Mouse (Mus musculus): ENCODE results near the gene Padi1. TPM values are rescaled to one million over a fixed set of nuclear protein-coding genes. Genes with fewer than 3 reads are reported as not detected.

Padi1 gene
- total and polyA plus RNA-seq, 2 experiments from 2014 or later, result not detected

GRCm38 (mm10) chr4:140877441-140877840 lies 31.9 kb upstream of the Padi1 start:
- no peak for TF ChIP-seq EP300 (IDR thresholded peaks at IDR 0.05; ENCODE audit: low read depth)
- no peak for TF ChIP-seq CTCF (IDR thresholded peaks at IDR 0.05; ENCODE audit: low read depth)

DNA sequence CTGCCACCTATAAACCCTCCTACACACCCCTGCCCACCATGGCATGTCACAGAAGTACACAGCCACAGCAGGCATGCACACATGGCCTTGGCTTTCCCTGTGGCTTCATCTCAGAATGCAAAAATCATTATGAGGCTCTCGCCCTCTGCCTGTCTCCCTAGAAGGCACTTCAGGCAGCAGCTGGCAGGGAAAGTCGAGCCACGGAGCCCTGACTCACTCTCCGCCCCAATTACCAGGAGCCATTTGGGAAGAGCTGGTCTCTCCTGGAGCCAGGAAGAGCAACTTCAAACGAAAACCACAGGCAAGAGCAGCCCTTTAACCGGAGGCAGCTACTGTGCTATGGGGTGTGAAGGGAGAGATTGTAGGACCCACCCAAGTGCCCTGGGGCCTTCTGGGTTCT lies 31.1 kb upstream of the Padi1 start:
- Histone ChIP-seq H3K9me3 (replicated peaks; ENCODE audit: control insufficient read depth, low read length) (peaks cover 14% of the 10 kb centered on the region), H3K4me3 (ENCODE audit: low read depth, low read length) (no peak overlapping the region), H3K9ac (replicated peaks; ENCODE audit: low read depth, low read length) (no peak overlapping the region), H3K4me1 (ENCODE audit: control insufficient read depth, insufficient read depth) (no peaks in the 10 kb centered on the region), H3K36me3 (replicated peaks; ENCODE audit: control insufficient read depth, insufficient read depth, low read length) (no peaks in the 10 kb centered on the region), H3K27ac (ENCODE audit: low read depth) (no peak overlapping the region), H3K27me3 (ENCODE audit: control insufficient read depth, insufficient read depth, low read length) (no peaks in the 10 kb centered on the region), H3K4me2 (ENCODE audit: low read depth, low read length) (no peak overlapping the region)
- WGBS, result 58% methylated on average over 6 of the region's 6 CpGs
- ATAC-seq (ENCODE audit: insufficient read depth, low read depth), result no peak
- DNase-seq (ENCODE audit: low spot score), result no peak
- TF ChIP-seq EP300 (IDR thresholded peaks at IDR 0.05; ENCODE audit: low read depth) (no peak), CTCF (IDR thresholded peaks at IDR 0.05; ENCODE audit: low read depth) (no peak)

More at GRCm38 (mm10) chr4:140877441-140877840, 31.9 kb upstream of the Padi1 start:
- no peak for ATAC-seq (ENCODE audit: insufficient read depth, low read depth)
- H3K27ac ChIP-seq (ENCODE audit: low read depth), result no peak overlapping the region
- no peak for DNase-seq (ENCODE audit: low spot score)
- WGBS, result 62% methylated on average over 9 of the region's 9 CpGs
- H3K27me3 ChIP-seq (ENCODE audit: control insufficient read depth, insufficient read depth, low read length), result no peaks in the 10 kb centered on the region
- H3K4me2 ChIP-seq (ENCODE audit: low read depth, low read length), result no peak overlapping the region
- H3K9me3 ChIP-seq (replicated peaks; ENCODE audit: control insufficient read depth, low read length), result peaks cover 14% of the 10 kb centered on the region
- H3K36me3 ChIP-seq (replicated peaks; ENCODE audit: control insufficient read depth, insufficient read depth, low read length), result no peaks in the 10 kb centered on the region
- no peak overlapping the region for H3K4me3 ChIP-seq (ENCODE audit: low read depth, low read length)
- H3K4me1 ChIP-seq (ENCODE audit: control insufficient read depth, insufficient read depth), result no peaks in the 10 kb centered on the region
- H3K9ac ChIP-seq (replicated peaks; ENCODE audit: low read depth, low read length), result no peak overlapping the region

DNA sequence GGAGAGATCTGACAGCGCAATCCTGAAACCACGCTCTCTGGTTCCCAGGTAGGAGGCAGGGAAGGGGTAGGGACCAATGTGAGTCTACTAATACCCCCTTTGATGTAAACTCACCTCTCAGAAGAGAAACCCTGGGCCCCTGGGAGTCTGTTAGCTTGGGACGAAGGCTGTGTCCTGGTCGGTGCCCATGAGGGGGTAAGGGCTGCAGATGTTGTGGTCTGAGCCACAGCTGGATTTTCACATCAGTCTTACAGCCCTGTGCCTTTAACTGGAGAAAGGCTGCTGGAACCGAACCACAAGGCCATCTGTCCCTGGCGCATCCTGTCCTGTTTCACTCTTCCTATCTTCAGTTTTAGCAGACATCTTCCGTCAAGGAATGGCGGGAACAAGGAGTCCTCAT lies 30.6 kb upstream of the Padi1 start:
- Histone ChIP-seq H3K27me3 (ENCODE audit: control insufficient read depth, insufficient read depth, low read length) (no peaks in the 10 kb centered on the region), H3K9me3 (replicated peaks; ENCODE audit: control insufficient read depth, low read length) (peaks cover 14% of the 10 kb centered on the region), H3K4me3 (ENCODE audit: low read depth, low read length) (no peak overlapping the region), H3K36me3 (replicated peaks; ENCODE audit: control insufficient read depth, insufficient read depth, low read length) (no peaks in the 10 kb centered on the region), H3K27ac (ENCODE audit: low read depth) (no peak overlapping the region), H3K4me1 (ENCODE audit: control insufficient read depth, insufficient read depth) (no peaks in the 10 kb centered on the region), H3K9ac (replicated peaks; ENCODE audit: low read depth, low read length) (no peak overlapping the region), H3K4me2 (ENCODE audit: low read depth, low read length) (no peak overlapping the region)
- 80% methylated on average over 8 of the region's 8 CpGs for WGBS
- TF ChIP-seq CTCF (IDR thresholded peaks at IDR 0.05; ENCODE audit: low read depth), result no peak
- no peak for TF ChIP-seq EP300 (IDR thresholded peaks at IDR 0.05; ENCODE audit: low read depth)
- DNase-seq (ENCODE audit: low spot score), result no peak
- no peak for ATAC-seq (ENCODE audit: insufficient read depth, low read depth)

DNA sequence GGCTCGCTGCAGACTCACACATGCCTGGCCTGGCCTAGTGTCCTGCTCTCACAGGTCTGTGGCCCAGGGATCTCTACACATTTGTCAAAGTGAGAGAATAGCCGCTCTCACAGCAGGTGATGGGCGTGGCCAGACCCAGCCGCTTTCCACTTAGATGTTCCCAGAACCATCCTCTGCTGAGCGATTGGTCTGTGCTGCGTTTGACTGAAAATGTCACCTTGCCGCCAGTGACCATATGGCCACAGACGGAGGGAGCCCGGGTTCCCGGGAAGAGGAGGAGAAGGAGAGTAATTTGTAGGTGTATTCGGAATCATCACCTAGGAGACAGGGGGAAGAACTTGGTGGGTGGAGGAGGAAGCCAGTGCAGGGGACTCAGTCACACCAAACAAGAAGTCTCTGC lies 27.4 kb upstream of the Padi1 start:
- Histone ChIP-seq H3K4me1 (ENCODE audit: control insufficient read depth, insufficient read depth) (no peaks in the 10 kb centered on the region), H3K9me3 (replicated peaks; ENCODE audit: control insufficient read depth, low read length) (peaks cover 14% of the 10 kb centered on the region), H3K36me3 (replicated peaks; ENCODE audit: control insufficient read depth, insufficient read depth, low read length) (no peaks in the 10 kb centered on the region), H3K9ac (replicated peaks; ENCODE audit: low read depth, low read length) (no peak overlapping the region), H3K4me2 (ENCODE audit: low read depth, low read length) (no peak overlapping the region), H3K27ac (ENCODE audit: low read depth) (no peak overlapping the region), H3K4me3 (ENCODE audit: low read depth, low read length) (no peak overlapping the region), H3K27me3 (ENCODE audit: control insufficient read depth, insufficient read depth, low read length) (peaks cover 14% of the 10 kb centered on the region)
- no peak for DNase-seq (ENCODE audit: low spot score)
- TF ChIP-seq CTCF (IDR thresholded peaks at IDR 0.05; ENCODE audit: low read depth) (no peak), EP300 (IDR thresholded peaks at IDR 0.05; ENCODE audit: low read depth) (no peak)
- ATAC-seq (ENCODE audit: insufficient read depth, low read depth), result no peak
- 45% methylated on average over 11 of the region's 11 CpGs for WGBS

DNA sequence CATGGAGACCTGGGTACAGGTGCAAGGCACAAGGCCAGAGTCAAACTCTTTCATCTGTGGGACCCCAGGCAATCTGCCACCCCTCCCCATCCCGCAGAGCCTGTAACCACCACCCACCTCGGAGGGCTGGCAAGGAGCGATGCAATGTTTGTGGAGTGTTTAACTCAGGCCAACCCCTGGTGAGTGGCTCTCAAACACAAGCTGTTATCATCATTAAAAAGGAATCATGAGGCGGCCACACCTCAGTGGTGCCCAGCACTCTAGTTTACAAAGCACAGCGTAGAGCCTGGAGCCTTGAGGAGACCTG lies 27.1 kb upstream of the Padi1 start:
- Histone ChIP-seq H3K27me3 (ENCODE audit: control insufficient read depth, insufficient read depth, low read length) (peaks cover 14% of the 10 kb centered on the region), H3K9me3 (replicated peaks; ENCODE audit: control insufficient read depth, low read length) (peaks cover 14% of the 10 kb centered on the region), H3K4me3 (ENCODE audit: low read depth, low read length) (no peak overlapping the region), H3K27ac (ENCODE audit: low read depth) (no peak overlapping the region), H3K4me2 (ENCODE audit: low read depth, low read length) (no peak overlapping the region), H3K36me3 (replicated peaks; ENCODE audit: control insufficient read depth, insufficient read depth, low read length) (no peaks in the 10 kb centered on the region), H3K4me1 (ENCODE audit: control insufficient read depth, insufficient read depth) (no peaks in the 10 kb centered on the region), H3K9ac (replicated peaks; ENCODE audit: low read depth, low read length) (no peak overlapping the region)
- DNase-seq (ENCODE audit: low spot score), result no peak
- 77% methylated on average over 5 of the region's 5 CpGs for WGBS
- TF ChIP-seq EP300 (IDR thresholded peaks at IDR 0.05; ENCODE audit: low read depth), result no peak
- no peak for TF ChIP-seq CTCF (IDR thresholded peaks at IDR 0.05; ENCODE audit: low read depth)
- no peak for ATAC-seq (ENCODE audit: insufficient read depth, low read depth)

DNA sequence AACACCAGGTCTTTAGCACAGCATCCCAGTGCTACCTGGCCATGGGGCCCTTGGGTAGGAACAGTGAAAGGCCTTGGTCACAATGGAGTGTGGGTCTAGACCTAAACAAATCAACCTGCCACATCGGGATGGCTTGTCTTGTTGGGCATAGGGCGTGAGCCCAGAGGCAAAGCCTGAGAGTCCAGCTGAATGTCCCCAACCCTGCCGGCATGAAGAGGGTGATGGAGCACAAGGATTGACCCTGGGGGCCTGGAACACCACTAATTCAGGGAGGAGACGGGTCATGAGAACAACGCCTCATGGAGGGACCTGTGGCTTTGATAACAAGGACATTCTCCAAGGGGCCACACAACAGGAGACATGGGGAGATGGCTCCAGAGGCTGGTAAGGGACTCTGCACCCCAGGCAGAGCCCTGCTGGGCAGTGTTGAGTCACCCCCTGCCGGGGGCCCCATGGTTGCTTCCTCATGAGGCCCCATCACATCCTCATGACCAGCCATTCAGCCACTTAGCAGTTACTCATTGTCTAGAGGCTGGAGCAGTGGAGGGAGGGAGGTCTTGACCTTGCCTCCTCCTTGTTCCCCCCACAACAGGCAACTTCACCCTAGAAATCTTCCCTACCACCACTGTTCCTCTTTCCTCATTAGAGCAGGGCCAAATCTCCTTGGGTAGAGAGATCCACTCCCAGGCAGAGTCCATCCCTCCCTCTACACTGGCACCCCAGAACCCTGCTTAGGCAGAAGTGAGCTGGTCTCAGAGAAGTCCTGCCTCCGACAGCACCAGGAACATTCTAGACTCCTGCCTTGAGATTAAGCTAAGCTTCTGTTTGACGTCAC lies 26.5 kb upstream of the Padi1 start:
- Histone ChIP-seq H3K9me3 (replicated peaks; ENCODE audit: control insufficient read depth, low read length) (peaks cover 14% of the 10 kb centered on the region), H3K27ac (ENCODE audit: low read depth) (no peak overlapping the region), H3K36me3 (replicated peaks; ENCODE audit: control insufficient read depth, insufficient read depth, low read length) (no peaks in the 10 kb centered on the region), H3K4me3 (ENCODE audit: low read depth, low read length) (no peak overlapping the region), H3K4me1 (ENCODE audit: control insufficient read depth, insufficient read depth) (no peaks in the 10 kb centered on the region), H3K27me3 (ENCODE audit: control insufficient read depth, insufficient read depth, low read length) (peaks cover 14% of the 10 kb centered on the region), H3K9ac (replicated peaks; ENCODE audit: low read depth, low read length) (no peak overlapping the region), H3K4me2 (ENCODE audit: low read depth, low read length) (no peak overlapping the region)
- no peak for ATAC-seq (ENCODE audit: insufficient read depth, low read depth)
- no peak for DNase-seq (ENCODE audit: low spot score)
- TF ChIP-seq EP300 (IDR thresholded peaks at IDR 0.05; ENCODE audit: low read depth), result no peak
- TF ChIP-seq CTCF (IDR thresholded peaks at IDR 0.05; ENCODE audit: low read depth), result no peak
- 72% methylated on average over 8 of the region's 8 CpGs for WGBS
